ENCODE assay signal across 8 mouse cellular contexts in the genomic region with DNA sequence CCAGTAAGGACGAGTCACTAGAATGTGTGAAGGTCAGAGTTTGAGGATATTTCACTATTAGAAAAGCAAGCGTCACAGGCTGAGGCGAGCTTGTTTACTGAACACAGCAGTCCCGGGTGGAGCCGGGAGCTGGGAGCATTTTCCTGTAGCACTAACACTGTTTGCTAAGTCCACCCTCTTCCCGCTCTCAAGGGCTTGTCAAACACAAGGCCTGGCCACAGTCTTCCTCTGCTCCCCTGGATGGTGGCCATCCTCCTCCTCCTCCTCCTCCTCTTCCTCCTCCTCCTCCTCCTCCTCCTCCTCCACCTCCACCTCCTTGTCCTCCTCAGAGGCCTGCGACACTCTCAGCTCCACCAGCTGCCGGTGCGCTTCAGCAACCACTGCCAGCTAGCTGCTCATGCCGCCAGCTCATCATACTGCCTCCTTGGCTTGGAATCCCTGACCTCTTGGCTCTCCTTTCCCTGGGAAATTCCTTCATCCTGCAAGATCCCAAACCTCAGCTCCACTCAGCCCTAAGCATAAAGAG. TPM values are rescaled to one million over a fixed set of nuclear protein-coding genes. Genes with fewer than 3 reads are reported as not detected.
DNase-seq lines count a peak whose midpoint lies in the region; ATAC-seq and TF ChIP-seq lines count a peak whose summit lies in the region.

No protein-coding gene starts in this region.

- no peak for TF ChIP-seq EP300 in lung, postnatal 0 days (IDR thresholded peaks at IDR 0.05)

- H3K27me3 ChIP-seq in forebrain, embryonic 12.5 days = no peaks in the 10 kb centered on the region
- no peaks in the 10 kb centered on the region for H3K27me3 ChIP-seq in forebrain, embryonic 15.5 days
- H3K27me3 ChIP-seq in lung, postnatal 0 days (replicated peaks; ENCODE audit: insufficient read depth, low read length) = no peaks in the 10 kb centered on the region

- H3K4me1 ChIP-seq in forebrain, embryonic 12.5 days = peaks cover 13% of the 10 kb centered on the region
- H3K4me1 ChIP-seq in forebrain, embryonic 15.5 days = peaks cover 7% of the 10 kb centered on the region
- peaks cover 5% of the 10 kb centered on the region; the same call in 1 of the 2 replicates for H3K4me1 ChIP-seq in lung, postnatal 0 days (ENCODE audit: insufficient read depth, low read depth, low read length)

- no peak overlapping the region for H3K4me3 ChIP-seq in forebrain, embryonic 12.5 days (replicated peaks)
- no peak overlapping the region for H3K4me3 ChIP-seq in forebrain, embryonic 15.5 days
- H3K4me3 ChIP-seq in lung, postnatal 0 days (ENCODE audit: low read depth, low read length) = no peak overlapping the region

- no peak for TF ChIP-seq CTCF in lung, postnatal 0 days (IDR thresholded peaks at IDR 0.05)

- H3K36me3 ChIP-seq in forebrain, embryonic 12.5 days (replicated peaks) = no peaks in the 10 kb centered on the region
- H3K36me3 ChIP-seq in forebrain, embryonic 15.5 days = no peaks in the 10 kb centered on the region
- H3K36me3 ChIP-seq in lung, postnatal 0 days (ENCODE audit: insufficient read depth, low read length) = no peaks in the 10 kb centered on the region

- H3K4me2 ChIP-seq in forebrain, embryonic 12.5 days = no peak overlapping the region
- no peak overlapping the region for H3K4me2 ChIP-seq in forebrain, embryonic 15.5 days (replicated peaks)
- 0 out of 2 replicates have a peak overlapping the region, but pooled peaks have one; percentile 11 for H3K4me2 ChIP-seq in lung, postnatal 0 days (replicated peaks; ENCODE audit: low read depth, low read length)

- no peaks in the 10 kb centered on the region for H3K9me3 ChIP-seq in forebrain, embryonic 12.5 days
- no peaks in the 10 kb centered on the region for H3K9me3 ChIP-seq in forebrain, embryonic 15.5 days
- no peaks in the 10 kb centered on the region for H3K9me3 ChIP-seq in lung, postnatal 0 days (ENCODE audit: low read length)

- 32% methylated on average over 8 of the region's 10 CpGs for WGBS in forebrain, embryonic 12.5 days
- WGBS in forebrain, embryonic 15.5 days = 28% methylated on average over 9 of the region's 10 CpGs
- 15% methylated on average over 9 of the region's 10 CpGs for WGBS in lung, postnatal 0 days

- peak; percentile 75 for DNase-seq in adrenal gland, postnatal 10 days
- DNase-seq in heart, adult 18-20 months = peak; percentile 71 to 73
- peak; percentile 54 to 61 for DNase-seq in kidney, adult 8-10 months
- DNase-seq in lung, postnatal 0 days (ENCODE audit: low spot score) = peak; percentile 75
- peak; percentile 30 for DNase-seq in urinary bladder, adult 2 months (ENCODE audit: low spot score)
- no peak for DNase-seq in cerebellum, adult 11-12 months

- H3K27ac ChIP-seq in forebrain, embryonic 12.5 days = 0 out of 2 replicates have a peak overlapping the region, but pooled peaks have one; percentile 33
- H3K27ac ChIP-seq in forebrain, embryonic 15.5 days (replicated peaks) = no peak overlapping the region
- H3K27ac ChIP-seq in lung, postnatal 0 days (ENCODE audit: low read length) = peak overlapping the region; percentile 69

- no peak overlapping the region for H3K9ac ChIP-seq in forebrain, embryonic 12.5 days
- no peak overlapping the region for H3K9ac ChIP-seq in forebrain, embryonic 15.5 days (replicated peaks)
- H3K9ac ChIP-seq in lung, postnatal 0 days (replicated peaks; ENCODE audit: low read depth) = no peak overlapping the region

- no peak for ATAC-seq in forebrain, embryonic 12.5 days (ENCODE audit: low FRiP score)
- ATAC-seq in forebrain, embryonic 15.5 days (replicated peaks) = no peak
- ATAC-seq in lung, postnatal 0 days = peak; percentile 72

RNA-seq across cellular contexts. Expression of a gene that starts 37.0 kb away (rescaled TPM):
- polyA plus RNA-seq in forebrain, embryonic 12.5 days (2016; fragmentation: Nextera tagmentation; extraction: Ambion mirVana) = 202 and 222 TPM in 2 replicates
- polyA plus RNA-seq in forebrain, embryonic 15.5 days (2015; fragmentation: Nextera tagmentation; extraction: Ambion mirVana) = 212 and 213 TPM in 2 replicates
- 100 to 1,000 TPM; 157 to 180 TPM for total RNA-seq in adrenal gland, postnatal 10 days (2021)
- 100 to 1,000 TPM; 113 to 127 TPM for total RNA-seq in heart, adult 18-20 months (2021)
- 103 and 128 TPM in 2 replicates for polyA plus RNA-seq in lung, postnatal 0 days (2015; fragmentation: Nextera tagmentation; extraction: Ambion mirVana)
- polyA plus RNA-seq in urinary bladder, adult 2 months (2012; rRNA removed) = 76.2 and 109 TPM in 2 replicates

RNA-seq across cellular contexts. Expression of a gene that starts 37.1 kb away (rescaled TPM):
- polyA plus RNA-seq in forebrain, embryonic 12.5 days (2016; fragmentation: Nextera tagmentation; extraction: Ambion mirVana) = 10.2 and 10.8 TPM in 2 replicates
- polyA plus RNA-seq in forebrain, embryonic 15.5 days (2015; fragmentation: Nextera tagmentation; extraction: Ambion mirVana) = 5.4 and 5.5 TPM in 2 replicates
- total RNA-seq in adrenal gland, postnatal 10 days (2021) = 1 to 10 TPM; 7.2 to 8.1 TPM
- total RNA-seq in heart, adult 18-20 months (2021) = 1 to 10 TPM; 3.1 to 3.2 TPM
- polyA plus RNA-seq in lung, postnatal 0 days (2015; fragmentation: Nextera tagmentation; extraction: Ambion mirVana) = 4.8 and 5.0 TPM in 2 replicates
- 8.7 and 9.4 TPM in 2 replicates for polyA plus RNA-seq in urinary bladder, adult 2 months (2012; rRNA removed)

RNA-seq across cellular contexts. Expression of a gene that starts 43.7 kb away (rescaled TPM):
- polyA plus RNA-seq in forebrain, embryonic 12.5 days (2016; fragmentation: Nextera tagmentation; extraction: Ambion mirVana) = 85.7 and 90.0 TPM in 2 replicates
- 94.2 and 99.8 TPM in 2 replicates for polyA plus RNA-seq in forebrain, embryonic 15.5 days (2015; fragmentation: Nextera tagmentation; extraction: Ambion mirVana)
- total RNA-seq in adrenal gland, postnatal 10 days (2021) = 10 to 100 TPM; 40.0 to 48.8 TPM
- total RNA-seq in heart, adult 18-20 months (2021) = 10 to 100 TPM; 19.5 to 25.5 TPM
- 5.4 and 6.4 TPM in 2 replicates for polyA plus RNA-seq in lung, postnatal 0 days (2015; fragmentation: Nextera tagmentation; extraction: Ambion mirVana)
- polyA plus RNA-seq in urinary bladder, adult 2 months (2012; rRNA removed) = 30.7 and 38.1 TPM in 2 replicates

RNA-seq across cellular contexts. Expression of a gene that starts 55.6 kb away (rescaled TPM):
- polyA plus RNA-seq in forebrain, embryonic 12.5 days (2016; fragmentation: Nextera tagmentation; extraction: Ambion mirVana) = 3,704 and 3,828 TPM in 2 replicates
- 4,659 and 4,677 TPM in 2 replicates for polyA plus RNA-seq in forebrain, embryonic 15.5 days (2015; fragmentation: Nextera tagmentation; extraction: Ambion mirVana)
- total RNA-seq in adrenal gland, postnatal 10 days (2021) = 1,000 to 10,000 TPM; 1,093 to 1,186 TPM
- total RNA-seq in heart, adult 18-20 months (2021) = 100 to 1,000 TPM; 599 to 655 TPM
- polyA plus RNA-seq in lung, postnatal 0 days (2015; fragmentation: Nextera tagmentation; extraction: Ambion mirVana) = 2,346 and 2,640 TPM in 2 replicates
- polyA plus RNA-seq in urinary bladder, adult 2 months (2012; rRNA removed) = 2,108 and 2,141 TPM in 2 replicates
